Mouse (Mus musculus): ENCODE results near the gene Dct.

- TF ChIP-seq CTCF (IDR thresholded peaks at IDR 0.05; ENCODE audit: extremely low read depth, insufficient read depth, low read length) = no peak
- TF ChIP-seq POLR2A (IDR thresholded peaks at IDR 0.05; ENCODE audit: extremely low read depth, insufficient read depth, low read length) = no peak
Observed at GRCm38 (mm10) chr14:118061766-118062432, 9.9 kb upstream of the Dct start.
